Mouse (Mus musculus) G1E (cell line): ENCODE measurements at regions not wholly inside any gene's neighbourhood (a gene's known extent, or its start where the extent isn't known, plus 50 kb on each side); places are given as distances from the start of the nearest gene placed in this dataset.

Experiments
- ATAC-seq: 2 replicates; pipeline ENCODE4 v1.8.0; 2016; ENCODE audit warnings: mild to moderate bottlenecking; ENCODE audit not compliant: insufficient number of reproducible peaks, poor library complexity, low FRiP score, severe bottlenecking; ENCODE audit errors: extremely low read depth
- DNase-seq: peaks from one replicate; pipeline ENCODE4 v3.0.0; 2012; ENCODE audit warnings: low spot score
- H3K27me3 ChIP-seq: 2 replicates; pipeline ENCODE4 v1.6.1; 2012; ENCODE audit warnings: mild to moderate bottlenecking, low read length, inconsistent platforms; ENCODE audit not compliant: insufficient read depth
- H3K36me3 ChIP-seq: replicated peaks from 2 replicates; pipeline ENCODE3; 2012; ENCODE audit warnings: mild to moderate bottlenecking, inconsistent platforms
- H3K4me1 ChIP-seq: 2 replicates; pipeline ENCODE4 v1.6.1; 2012; ENCODE audit warnings: low read depth, low read length, inconsistent platforms, mixed read lengths; ENCODE audit not compliant: insufficient read depth
- H3K4me3 ChIP-seq: 2 replicates; pipeline ENCODE4 v1.5.1; 2012; ENCODE audit warnings: low read depth, mild to moderate bottlenecking, inconsistent platforms, low read length, moderate library complexity, mixed read lengths
- H3K9me3 ChIP-seq: replicated peaks from 2 replicates; pipeline ENCODE4 v1.6.1; 2012; ENCODE audit warnings: inconsistent platforms
- CTCF ChIP-seq: IDR thresholded peaks from 2 replicates; pipeline ENCODE4 v1.5.1; 2012; ENCODE audit warnings: low read depth, low read length, inconsistent platforms, mixed read lengths
- GATA1 ChIP-seq: IDR thresholded peaks from 2 replicates; pipeline ENCODE4 v1.6.1; 2012; ENCODE audit warnings: borderline replicate concordance, low read length, inconsistent platforms, mixed read lengths
- GATA2 ChIP-seq: IDR thresholded peaks from 2 replicates; pipeline ENCODE4 v1.6.1; 2012; ENCODE audit warnings: low read depth, low read length, inconsistent platforms, borderline replicate concordance
- POLR2AphosphoS5 ChIP-seq: IDR thresholded peaks from 2 replicates; pipeline ENCODE4 v1.6.1; 2012; ENCODE audit warnings: low read depth, low read length, inconsistent platforms; ENCODE audit not compliant: insufficient replicate concordance
- TAL1 ChIP-seq: conservative IDR thresholded peaks from 2 replicates; pipeline ENCODE4 v1.6.1; 2012; ENCODE audit warnings: low read depth, low read length, inconsistent platforms, mixed read lengths

DNA sequence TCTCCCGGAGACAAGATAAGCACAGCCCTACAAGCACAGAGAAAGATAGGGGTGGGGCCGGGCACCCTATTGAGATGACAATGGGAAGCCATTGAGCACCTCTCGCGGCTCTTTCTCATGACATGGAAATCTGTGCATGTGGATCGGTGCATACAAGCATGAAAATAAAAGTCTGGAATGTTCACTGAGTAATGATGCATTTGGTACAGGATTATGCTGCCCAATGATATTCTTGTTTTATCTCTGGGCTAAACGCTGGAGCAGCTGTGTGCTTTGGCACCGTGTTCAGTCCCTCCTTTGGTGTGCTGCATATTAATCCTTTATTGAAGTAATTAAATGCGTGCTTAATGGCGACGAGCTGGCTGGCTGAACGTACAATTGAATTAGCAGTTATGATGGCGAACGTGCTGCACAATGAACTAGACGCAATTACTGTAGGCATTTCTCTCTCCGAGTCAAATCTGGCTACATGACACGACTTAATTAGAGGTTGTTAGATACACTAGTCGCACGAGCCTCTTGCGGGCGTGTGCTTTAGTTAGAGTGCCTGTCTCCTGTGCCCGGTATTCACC lies 245.6 kb downstream of the Gpat3 start:
- no peak for TF ChIP-seq GATA2
- TF ChIP-seq POLR2AphosphoS5, result no peak
- no peak for TF ChIP-seq TAL1
- no peak for TF ChIP-seq CTCF
- no peak for TF ChIP-seq GATA1

GRCm38 (mm10) chr5:101090415-101091026 lies 245.0 kb downstream of the Gpat3 start:
- H3K9me3 ChIP-seq, result peaks cover 48% of the 10 kb centered on the region
- no peaks in the 10 kb centered on the region for H3K36me3 ChIP-seq
- no peaks in the 10 kb centered on the region for H3K4me1 ChIP-seq
- TF ChIP-seq POLR2AphosphoS5 (no peak), TAL1 (no peak), CTCF (no peak), GATA1 (no peak), GATA2 (no peak)
- no peak for ATAC-seq
- no peak for DNase-seq
- H3K4me3 ChIP-seq, result no peak overlapping the region
- H3K27me3 ChIP-seq, result no peaks in the 10 kb centered on the region

More for the DNA sequence above, 245.6 kb downstream of the Gpat3 start:
- Histone ChIP-seq H3K9me3 (peaks cover 48% of the 10 kb centered on the region), H3K4me3 (no peak overlapping the region), H3K36me3 (no peaks in the 10 kb centered on the region), H3K4me1 (no peaks in the 10 kb centered on the region), H3K27me3 (no peaks in the 10 kb centered on the region)
- no peak for DNase-seq
- no peak for ATAC-seq

DNA sequence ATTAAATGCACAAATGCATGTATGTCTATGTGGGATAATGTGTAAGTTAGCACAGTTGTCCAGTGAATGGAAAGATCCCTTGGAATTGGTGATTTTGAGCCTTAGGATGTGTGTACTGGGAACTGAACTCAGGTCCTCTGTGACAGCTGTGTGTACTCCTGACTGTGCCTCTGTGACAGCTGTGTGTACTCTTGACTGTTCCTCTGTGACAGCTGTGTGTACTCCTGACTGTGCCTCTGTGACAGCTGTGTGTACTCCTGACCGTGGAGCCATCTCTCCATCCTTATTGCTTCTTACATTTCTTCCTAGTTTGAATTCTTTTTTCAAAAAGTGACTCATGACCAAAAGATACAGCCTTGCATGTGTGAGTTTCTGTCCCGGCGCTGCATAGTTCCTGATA lies 239.7 kb downstream of the Gpat3 start:
- ATAC-seq (no peak), DNase-seq (no peak)
- TF ChIP-seq TAL1 (no peak), POLR2AphosphoS5 (no peak), CTCF (no peak), GATA1 (no peak), GATA2 (no peak)
- H3K9me3 ChIP-seq, result peaks cover 58% of the 10 kb centered on the region
- H3K4me1 ChIP-seq, result no peaks in the 10 kb centered on the region
- no peaks in the 10 kb centered on the region for H3K27me3 ChIP-seq
- H3K36me3 ChIP-seq, result no peaks in the 10 kb centered on the region
- no peak overlapping the region for H3K4me3 ChIP-seq

- TF ChIP-seq CTCF, result no peak
- no peak for TF ChIP-seq GATA2
- no peak for TF ChIP-seq TAL1
- TF ChIP-seq GATA1, result no peak
- TF ChIP-seq POLR2AphosphoS5, result no peak
- Histone ChIP-seq H3K4me3 (no peak overlapping the region; the same call in 1 of the 2 replicates), H3K36me3 (no peaks in the 10 kb centered on the region), H3K4me1 (no peaks in the 10 kb centered on the region), H3K27me3 (no peaks in the 10 kb centered on the region), H3K9me3 (peaks cover 46% of the 10 kb centered on the region)
- ATAC-seq, result no peak
- no peak for DNase-seq
Observed at GRCm38 (mm10) chr5:101082611-101083010, 237.1 kb downstream of the Gpat3 start.

GRCm38 (mm10) chr5:101064308-101064707 lies 218.8 kb downstream of the Gpat3 start:
- ATAC-seq (no peak), DNase-seq (no peak)
- no peaks in the 10 kb centered on the region for H3K27me3 ChIP-seq
- no peak for TF ChIP-seq POLR2AphosphoS5
- no peak for TF ChIP-seq GATA2
- TF ChIP-seq TAL1, result no peak
- TF ChIP-seq CTCF, result no peak
- no peak for TF ChIP-seq GATA1
- no peaks in the 10 kb centered on the region for H3K36me3 ChIP-seq
- no peak overlapping the region for H3K4me3 ChIP-seq
- H3K9me3 ChIP-seq, result peaks cover 54% of the 10 kb centered on the region
- no peaks in the 10 kb centered on the region for H3K4me1 ChIP-seq

DNA sequence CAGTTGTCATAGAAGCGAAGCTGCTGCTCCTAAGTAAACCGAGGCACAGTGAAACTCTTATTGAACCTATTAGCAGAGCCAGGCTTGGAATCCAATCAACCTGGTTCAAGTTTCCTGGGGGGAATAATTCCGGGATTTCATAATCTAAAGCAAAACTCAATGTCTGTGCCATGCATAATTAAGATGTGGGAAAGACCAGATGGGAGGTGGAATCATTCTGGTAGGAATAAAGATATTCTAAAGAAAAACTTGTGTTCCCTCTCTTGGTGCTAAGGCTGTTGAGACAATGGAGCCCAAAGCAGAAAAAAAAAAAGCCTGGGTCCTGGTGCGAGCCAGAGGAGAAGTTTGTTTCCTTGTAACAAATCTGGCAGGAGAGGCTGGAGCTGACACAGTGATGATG lies 217.7 kb downstream of the Gpat3 start:
- H3K4me1 ChIP-seq, result no peaks in the 10 kb centered on the region
- DNase-seq (no peak), ATAC-seq (no peak)
- H3K4me3 ChIP-seq, result no peak overlapping the region
- no peaks in the 10 kb centered on the region for H3K36me3 ChIP-seq
- peaks cover 53% of the 10 kb centered on the region for H3K9me3 ChIP-seq
- no peak for TF ChIP-seq TAL1
- no peak for TF ChIP-seq GATA2
- no peaks in the 10 kb centered on the region for H3K27me3 ChIP-seq
